Mouse (Mus musculus) E14TG2a.4 (cell line): ENCODE data around the gene Armcx1.

ENCODE experiments used
- CTCF ChIP-seq: conservative IDR thresholded peaks from 2 replicates; pipeline ENCODE4 v1.5.1; 2014; ENCODE audit warnings: low read length
- NANOG ChIP-seq: IDR thresholded peaks from 2 replicates; pipeline ENCODE4 v1.6.1; 2014; ENCODE audit warnings: borderline replicate concordance, low read length, mixed read lengths
- POU5F1 ChIP-seq: IDR thresholded peaks from 2 replicates; pipeline ENCODE4 v1.6.1; 2014; ENCODE audit warnings: low read length, borderline replicate concordance

GRCm38 (mm10) chrX:134750764-134751592, 33.2 kb downstream of the Armcx1 start, which contains the start of gene Armcx6:
- TF ChIP-seq CTCF, result no peak
- TF ChIP-seq POU5F1, result no peak
- TF ChIP-seq NANOG, result no peak
